Mouse (Mus musculus) frontal cortex, adult 2 months (tissue): ENCODE measurements around the gene Gm17324. TPM values are rescaled to one million over a fixed set of nuclear protein-coding genes. Genes with fewer than 3 reads are reported as not detected.

Experiments
- polyA plus RNA-seq: library from polyadenylated mRNA; depleted of rRNA; stranded (reverse); fragments of >200 nt; gene quantifications from 2 replicates; pipeline ENCODE4 v1.2.3, GENCODE M21; 2012; rRNA removed

Gm17324 gene
- polyA plus RNA-seq, 1 experiment: 0.68 TPM

Other genes starting within 250 kb of the Gm17324 start
- gene Gsta1, start 218.1 kb downstream of the Gm17324 start, polyA plus RNA-seq: not detected in 2 replicates
- not detected in 2 replicates for gene Gm3776, start 191.7 kb downstream of the Gm17324 start, polyA plus RNA-seq
- not detected in 2 replicates for gene Gm10639, start 158.9 kb downstream of the Gm17324 start, polyA plus RNA-seq
- gene Omt2a, start 134.0 kb downstream of the Gm17324 start, polyA plus RNA-seq: not detected in 2 replicates
- not detected in 2 replicates for gene Omt2b, start 121.2 kb downstream of the Gm17324 start, polyA plus RNA-seq
- gene Gsta2, start 93.0 kb downstream of the Gm17324 start, polyA plus RNA-seq: 0.21 TPM in 1 of 2 replicates, not detected in the other
- gene Dppa5a, start 80.6 kb downstream of the Gm17324 start, polyA plus RNA-seq: 0.18 TPM in 1 of 2 replicates, not detected in the other
- gene Ooep, start 70.1 kb downstream of the Gm17324 start, polyA plus RNA-seq: 0.06 and 0.08 TPM in 2 replicates
- 0.19 and 0.30 TPM in 2 replicates for gene Ddx43, start 53.0 kb downstream of the Gm17324 start, polyA plus RNA-seq
- gene Cgas, start 5.5 kb downstream of the Gm17324 start, polyA plus RNA-seq: 0.59 and 0.90 TPM in 2 replicates
- 27.5 and 33.9 TPM in 2 replicates for gene Mto1, start 578 bp downstream of the Gm17324 start, polyA plus RNA-seq
- 3,478 and 3,677 TPM in 2 replicates for gene Eef1a1, start 40.4 kb upstream of the Gm17324 start, polyA plus RNA-seq
- gene Slc17a5, start 139.3 kb upstream of the Gm17324 start, polyA plus RNA-seq: 14.7 and 17.1 TPM in 2 replicates
- 0.17 and 0.22 TPM in 2 replicates for gene Cd109, start 166.8 kb upstream of the Gm17324 start, polyA plus RNA-seq